Comparison of ENCODE assay signal across 20 mouse cellular contexts in genomic region chr17:34532671-34533070, GRCm38 (mm10). TPM values are rescaled to one million over a fixed set of nuclear protein-coding genes. Genes with fewer than 3 reads are reported as not detected.
"Had no signal": no experiment of that assay in that cellular context is flagged by ENCODE, and none has a peak within 500 bp of the region (broad histone marks: within the 10 kb centered on the region; RNA-seq: fewer than 3 reads in every experiment).

No protein-coding gene starts in this region.

- H3K27ac ChIP-seq: neural tube, embryonic 15.5 days; stomach, embryonic 15.5 days; stomach, postnatal 0 days had no signal

- H3K9ac ChIP-seq: neural tube, embryonic 15.5 days; stomach, embryonic 15.5 days had no signal

- H3K9me3 ChIP-seq: neural tube, embryonic 15.5 days; stomach, embryonic 15.5 days had no signal

- H3K4me3 ChIP-seq: neural tube, embryonic 15.5 days; stomach, embryonic 15.5 days had no signal

- DNase-seq: retina, postnatal 1 day; right cerebral cortex, adult 18-20 months; right cerebral cortex, postnatal 14 days; right cerebral cortex, postnatal 25 days; right cerebral cortex, postnatal 4 days; spleen, adult 18-20 months; thymus, adult 18-20 months; thymus, adult 2 months; thymus, postnatal 14 days; thymus, postnatal 25 days; thymus, postnatal 36 days; thymus, postnatal 4 days had no signal

- H3K27me3 ChIP-seq: neural tube, embryonic 15.5 days; stomach, embryonic 15.5 days had no signal

- H3K4me1 ChIP-seq: neural tube, embryonic 15.5 days; stomach, embryonic 15.5 days had no signal

- H3K36me3 ChIP-seq: neural tube, embryonic 15.5 days; stomach, embryonic 15.5 days had no signal

RNA-seq across cellular contexts. Expression of gene Btnl6, which starts 15.5 kb away (rescaled TPM):
- total RNA-seq: neutrophil, adult 5-6 weeks had no signal
- polyA plus RNA-seq: neural tube, embryonic 14.5 days; neural tube, embryonic 15.5 days; stomach, embryonic 14.5 days; testis, adult 2 months; urinary bladder, adult 2 months had no signal

RNA-seq across cellular contexts. Expression of gene Btnl4, which starts 55.6 kb away (rescaled TPM):
- total RNA-seq: neutrophil, adult 5-6 weeks had no signal
- polyA plus RNA-seq: neural tube, embryonic 14.5 days; neural tube, embryonic 15.5 days; stomach, embryonic 14.5 days; urinary bladder, adult 2 months had no signal
